Mouse (Mus musculus) limb, embryonic 12.5 days (tissue): ENCODE results near the gene Olfr177. TPM values are rescaled to one million over a fixed set of nuclear protein-coding genes. Genes with fewer than 3 reads are reported as not detected.

ENCODE experiments used
- ATAC-seq: fragments of 200-750 bp; cut with Nextera tagmentation; 2 replicates; pipeline ENCODE4 v1.8.0; 2017; ENCODE audit warnings: low read depth, moderate TSS enrichment; ENCODE audit not compliant: insufficient number of reproducible peaks, insufficient read depth, low FRiP score, low TSS enrichment
- H3K27ac ChIP-seq: fragments of 300-500 bp; sonication (generic); 2 replicates; pipeline ENCODE4 v1.5.1; 2016; ENCODE audit warnings: mild to moderate bottlenecking, moderate library complexity
- H3K27me3 ChIP-seq: fragments of 300-500 bp; sonication (generic); 2 replicates; pipeline ENCODE4 v1.6.1; 2016; ENCODE audit warnings: mild to moderate bottlenecking, moderate library complexity
- H3K36me3 ChIP-seq: fragments of 300-500 bp; sonication (generic); 2 replicates; pipeline ENCODE4 v1.6.1; 2016; ENCODE audit warnings: mild to moderate bottlenecking, moderate library complexity
- H3K4me1 ChIP-seq: fragments of 300-500 bp; sonication (generic); replicated peaks from 2 replicates; pipeline ENCODE4 v1.6.1; 2016
- H3K4me2 ChIP-seq: fragments of 300-500 bp; sonication (generic); 2 replicates; pipeline ENCODE4 v1.6.1; 2016; ENCODE audit warnings: mild to moderate bottlenecking, moderate library complexity
- H3K4me3 ChIP-seq: fragments of 300-500 bp; sonication (generic); replicated peaks from 2 replicates; pipeline ENCODE4 v1.5.1; 2016; ENCODE audit warnings: mild to moderate bottlenecking
- H3K9ac ChIP-seq: fragments of 300-500 bp; sonication (generic); replicated peaks from 2 replicates; pipeline ENCODE4 v1.6.1; 2016; ENCODE audit warnings: mild to moderate bottlenecking, moderate library complexity
- H3K9me3 ChIP-seq: fragments of 300-500 bp; sonication (generic); 2 replicates; pipeline ENCODE4 v1.6.1; 2016; ENCODE audit warnings: mild to moderate bottlenecking, moderate library complexity
- WGBS: fragments of 180-500 bp; shearing (Covaris S2); methylation state at CpG from one replicate; pipeline ENCODE4 v1.1.7; 2016; 5-methylcytosine and 5-hydroxymethylcytosine counted together
- polyA plus RNA-seq: library from polyadenylated mRNA; unstranded; fragments of >200 nt; fragmentation: Nextera tagmentation; extraction: Ambion mirVana; gene quantifications from 2 replicates; pipeline ENCODE4 v1.2.1, GENCODE M21; 2016

The Olfr177 gene
- not detected in 2 replicates for polyA plus RNA-seq

- Histone ChIP-seq H3K36me3 (no peaks in the 10 kb centered on the region), H3K9me3 (no peaks in the 10 kb centered on the region), H3K27me3 (no peaks in the 10 kb centered on the region), H3K4me2 (no peak within 1 kb of the TSS), H3K4me1 (no peaks in the 10 kb centered on the region), H3K9ac (no peak within 1 kb of the TSS), H3K27ac (no peak within 1 kb of the TSS), H3K4me3 (no peak within 1 kb of the TSS)
- WGBS: 56% methylated on average over 1 of the region's 1 CpGs
- ATAC-seq: no peak
These were observed at the start of gene Olfr177 for GRCm38 (mm10) chr16:58874668-58875067. Gene Olfr177 (minus strand): TSS chr16:58874768.

GRCm38 (mm10) chr16:58891963-58892362 is 17.4 kb upstream of the Olfr177 start, which contains the start of gene Olfr178:
Gene Olfr178 (minus strand): TSS chr16:58892063.
- no peak within 1 kb of the TSS for H3K4me3 ChIP-seq
- no peak within 1 kb of the TSS for H3K4me2 ChIP-seq
- no peak for ATAC-seq
- H3K27me3 ChIP-seq: no peaks in the 10 kb centered on the region
- no peaks in the 10 kb centered on the region for H3K4me1 ChIP-seq
- no peak within 1 kb of the TSS for H3K27ac ChIP-seq
- H3K9ac ChIP-seq: no peak within 1 kb of the TSS
- 83% methylated on average over 3 of the region's 3 CpGs for WGBS
- H3K36me3 ChIP-seq: no peaks in the 10 kb centered on the region
- H3K9me3 ChIP-seq: no peaks in the 10 kb centered on the region

- no peak overlapping the region for H3K4me2 ChIP-seq
- no peak overlapping the region for H3K4me3 ChIP-seq
- H3K36me3 ChIP-seq: no peaks in the 10 kb centered on the region
- 88% methylated on average over 2 of the region's 2 CpGs for WGBS
- no peak overlapping the region for H3K9ac ChIP-seq
- H3K9me3 ChIP-seq: no peaks in the 10 kb centered on the region
- no peaks in the 10 kb centered on the region for H3K27me3 ChIP-seq
- no peak for ATAC-seq
- no peaks in the 10 kb centered on the region for H3K4me1 ChIP-seq
- no peak overlapping the region for H3K27ac ChIP-seq
These were observed 9.8 kb upstream of the Olfr177 start for GRCm38 (mm10) chr16:58884416-58884815.

GRCm38 (mm10) chr16:58861479-58861878 is 13.1 kb downstream of the Olfr177 start:
- 84% methylated on average over 1 of the region's 1 CpGs for WGBS

GRCm38 (mm10) chr16:58860032-58860737 is 14.4 kb downstream of the Olfr177 start:
- Histone ChIP-seq H3K9me3 (no peaks in the 10 kb centered on the region), H3K4me3 (no peak overlapping the region), H3K9ac (no peak overlapping the region), H3K36me3 (no peaks in the 10 kb centered on the region), H3K4me2 (no peak overlapping the region), H3K27me3 (no peaks in the 10 kb centered on the region), H3K27ac (no peak overlapping the region), H3K4me1 (no peaks in the 10 kb centered on the region)
- WGBS: 90% methylated on average over 2 of the region's 2 CpGs
- no peak for ATAC-seq

More at GRCm38 (mm10) chr16:58861479-58861878, 13.1 kb downstream of the Olfr177 start:
- no peak for ATAC-seq
- no peak overlapping the region for H3K4me2 ChIP-seq
- no peak overlapping the region for H3K27ac ChIP-seq
- H3K9ac ChIP-seq: no peak overlapping the region
- no peaks in the 10 kb centered on the region for H3K27me3 ChIP-seq
- no peaks in the 10 kb centered on the region for H3K4me1 ChIP-seq
- no peak overlapping the region for H3K4me3 ChIP-seq
- H3K9me3 ChIP-seq: no peaks in the 10 kb centered on the region
- H3K36me3 ChIP-seq: no peaks in the 10 kb centered on the region

GRCm38 (mm10) chr16:58826732-58827319 is 47.7 kb downstream of the Olfr177 start, which contains the start of gene Olfr175-ps1:
Gene Olfr175-ps1 (minus strand): TSS chr16:58826782.
- Histone ChIP-seq H3K9ac (no peak within 1 kb of the TSS), H3K9me3 (0 out of 2 replicates have a peak, but pooled peaks cover under 1% of the 10 kb centered on the region), H3K27ac (no peak within 1 kb of the TSS), H3K36me3 (no peaks in the 10 kb centered on the region), H3K4me3 (no peak within 1 kb of the TSS), H3K27me3 (no peaks in the 10 kb centered on the region), H3K4me2 (no peak within 1 kb of the TSS), H3K4me1 (no peaks in the 10 kb centered on the region)
- WGBS: 90% methylated on average over 1 of the region's 1 CpGs
- no peak for ATAC-seq

Other genes with a start within 250 kb of the Olfr177 start
- gene E330017A01Rik, start 236.0 kb downstream of the Olfr177 start, polyA plus RNA-seq: not detected in 2 replicates
- 23.0 and 23.4 TPM in 2 replicates for gene Cpox, start 204.5 kb downstream of the Olfr177 start, polyA plus RNA-seq
- gene Gpr15, start 155.7 kb downstream of the Olfr177 start, polyA plus RNA-seq: not detected in 2 replicates
- gene Cldnd1, start 146.9 kb downstream of the Olfr177 start, polyA plus RNA-seq: 105 and 119 TPM in 2 replicates
- gene Olfr172, start 111.6 kb downstream of the Olfr177 start, polyA plus RNA-seq: not detected in 2 replicates
- gene Olfr173, start 74.5 kb downstream of the Olfr177 start, polyA plus RNA-seq: not detected in 2 replicates
- not detected in 2 replicates for gene Olfr175-ps1, start 48.0 kb downstream of the Olfr177 start, polyA plus RNA-seq
- not detected in 2 replicates for gene Olfr178, start 17.3 kb upstream of the Olfr177 start, polyA plus RNA-seq
- gene Olfr181, start 54.0 kb upstream of the Olfr177 start, polyA plus RNA-seq: not detected in 2 replicates
- gene Olfr180, start 54.6 kb upstream of the Olfr177 start, polyA plus RNA-seq: not detected in 2 replicates
- not detected in 2 replicates for gene Olfr183, start 120.6 kb upstream of the Olfr177 start, polyA plus RNA-seq
- not detected in 2 replicates for gene Olfr186, start 155.5 kb upstream of the Olfr177 start, polyA plus RNA-seq
- gene Olfr187, start 165.0 kb upstream of the Olfr177 start, polyA plus RNA-seq: not detected in 2 replicates
- gene Olfr190, start 203.2 kb upstream of the Olfr177 start, polyA plus RNA-seq: not detected in 2 replicates
- gene Olfr191, start 215.1 kb upstream of the Olfr177 start, polyA plus RNA-seq: not detected in 2 replicates
- not detected in 2 replicates for gene Olfr193, start 237.1 kb upstream of the Olfr177 start, polyA plus RNA-seq
- not detected in 2 replicates for gene Olfr194, start 246.3 kb upstream of the Olfr177 start, polyA plus RNA-seq